Mouse (Mus musculus) v-Abl transformed pro-B cells (cell line): ENCODE measurements at regions not wholly inside any gene's neighbourhood (a gene's known extent, or its start where the extent isn't known, plus 50 kb on each side); places are given as distances from the start of the nearest gene placed in this dataset.

Experiments used
- in situ Hi-C, 2 experiments: fragments of 400-800 bp; cut with MboI; formaldehyde crosslinking; loops; one replicate each; pipeline ENCODE4 v1.15.1; 2025; ENCODE audit not compliant: unreplicated experiment in 2 of 2

DNA sequence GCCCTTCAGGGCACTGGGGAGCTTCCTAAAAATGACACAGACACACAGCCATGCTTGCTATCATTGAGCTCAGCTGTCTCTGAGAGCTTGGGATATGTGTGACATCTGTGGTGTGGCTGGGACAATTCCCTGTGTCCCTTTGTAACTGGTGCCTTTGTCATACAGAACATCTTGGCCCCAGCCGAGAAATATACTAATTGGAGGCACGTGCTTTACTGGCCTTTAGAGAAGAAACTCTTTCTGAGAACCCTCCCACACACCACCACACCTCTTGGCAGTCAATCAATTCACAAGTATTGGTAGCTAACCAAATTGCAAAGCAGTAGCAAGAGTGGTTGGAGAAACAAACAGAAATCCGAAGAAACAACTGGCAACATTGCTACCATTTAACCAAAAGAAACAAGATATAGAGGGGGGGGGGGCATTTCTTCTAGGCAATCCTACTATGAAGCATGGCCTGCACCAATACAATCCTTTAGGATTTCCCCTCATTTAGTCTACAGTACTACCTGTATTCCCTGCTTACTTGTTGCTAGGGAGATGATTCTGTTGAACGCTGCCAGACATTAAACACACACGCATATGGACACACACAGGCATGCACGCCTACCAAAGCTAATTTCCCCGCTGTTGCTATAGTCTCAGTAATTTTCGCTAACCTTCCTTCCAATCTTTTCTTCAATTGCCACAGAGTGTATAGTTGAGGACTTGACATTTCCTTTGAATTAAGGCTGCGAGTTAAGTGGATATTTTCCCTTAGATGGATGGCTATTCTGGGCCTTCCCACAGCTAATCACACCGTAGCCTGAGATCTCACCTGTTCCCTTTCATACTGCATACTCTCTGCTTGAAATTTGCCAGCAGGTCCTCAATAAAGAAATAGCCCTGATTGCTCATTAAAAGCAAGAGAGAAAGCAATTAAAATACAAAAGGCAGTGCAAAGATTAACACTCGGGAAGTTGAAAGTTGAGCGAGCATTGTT is 625.3 kb upstream of the Cdh5 start:
- in situ Hi-C loops = no loop called here

DNA sequence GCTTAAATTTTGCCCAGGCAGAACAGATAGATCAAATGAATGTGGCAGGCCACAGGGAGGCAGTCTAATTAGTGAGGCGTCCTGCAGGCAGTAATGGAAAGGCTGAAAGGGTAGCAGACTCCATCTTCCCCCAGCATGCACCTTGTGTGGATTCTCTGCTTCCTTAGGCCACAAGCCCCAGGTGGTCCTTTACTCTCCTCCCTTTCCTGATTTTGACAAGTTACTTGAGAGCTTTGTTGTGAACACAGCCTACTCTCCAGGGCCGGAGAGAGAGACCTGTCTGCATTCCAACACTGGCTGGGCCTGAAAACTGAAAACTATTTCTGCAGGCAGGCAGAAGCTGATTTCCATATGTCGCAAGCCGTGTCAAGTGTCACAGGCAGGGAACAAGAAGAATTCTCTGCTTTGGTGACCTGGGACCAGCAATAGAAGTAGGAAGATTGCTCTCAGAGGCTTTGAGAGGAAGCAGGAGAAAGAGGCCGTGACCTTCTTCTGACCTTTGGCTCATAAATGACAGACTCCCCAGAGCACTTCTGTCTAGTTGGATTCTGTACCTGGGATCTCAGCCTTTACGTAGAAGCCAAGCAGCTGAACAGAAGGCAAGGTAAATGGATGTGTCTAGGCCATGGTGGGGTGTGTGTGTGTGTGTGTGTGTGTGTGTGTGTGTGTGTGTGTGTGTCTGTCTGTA is 619.2 kb upstream of the Cdh5 start:
- in situ Hi-C loops = no loop called here

DNA sequence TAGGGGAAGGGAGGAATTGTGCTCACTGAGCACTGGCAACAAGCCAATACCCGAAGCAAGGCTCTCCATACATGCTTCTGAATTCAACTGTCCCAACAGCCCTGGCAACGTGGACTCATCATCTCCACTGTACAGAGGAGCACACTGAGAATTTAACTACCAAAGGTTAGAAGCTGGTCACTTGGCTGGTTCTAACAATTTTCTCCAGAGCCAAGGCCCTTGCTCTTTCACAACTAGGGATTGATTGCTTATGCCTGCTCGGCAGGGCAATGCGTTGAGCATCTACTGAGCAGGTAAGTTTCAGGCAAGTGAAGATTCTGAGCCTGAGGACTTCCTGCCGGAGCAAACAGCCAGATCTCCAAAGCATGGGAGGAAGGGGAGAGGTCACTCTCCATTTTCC is 616.0 kb upstream of the Cdh5 start:
- in situ Hi-C loops = no loop called here

DNA sequence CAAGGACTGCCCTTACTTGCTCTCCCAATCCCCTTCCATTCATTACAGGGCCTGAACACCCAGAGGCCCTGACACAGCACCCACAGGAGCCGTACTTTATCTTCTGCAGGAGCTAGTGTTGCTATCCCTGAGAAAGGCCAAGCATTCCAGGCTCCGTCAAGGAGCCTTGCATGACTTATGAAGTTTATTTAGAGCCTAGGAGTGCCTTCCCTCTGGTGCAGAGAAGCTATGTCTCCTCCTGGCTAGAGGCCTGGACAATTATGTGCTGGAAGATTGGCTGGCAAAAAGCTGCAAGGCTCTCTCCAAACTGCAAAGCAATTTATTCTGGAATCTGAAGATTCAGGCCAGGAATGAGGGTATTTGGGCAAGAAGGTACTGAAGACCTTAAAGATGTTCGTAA is 612.0 kb upstream of the Cdh5 start:
- in situ Hi-C loops = no loop called here

DNA sequence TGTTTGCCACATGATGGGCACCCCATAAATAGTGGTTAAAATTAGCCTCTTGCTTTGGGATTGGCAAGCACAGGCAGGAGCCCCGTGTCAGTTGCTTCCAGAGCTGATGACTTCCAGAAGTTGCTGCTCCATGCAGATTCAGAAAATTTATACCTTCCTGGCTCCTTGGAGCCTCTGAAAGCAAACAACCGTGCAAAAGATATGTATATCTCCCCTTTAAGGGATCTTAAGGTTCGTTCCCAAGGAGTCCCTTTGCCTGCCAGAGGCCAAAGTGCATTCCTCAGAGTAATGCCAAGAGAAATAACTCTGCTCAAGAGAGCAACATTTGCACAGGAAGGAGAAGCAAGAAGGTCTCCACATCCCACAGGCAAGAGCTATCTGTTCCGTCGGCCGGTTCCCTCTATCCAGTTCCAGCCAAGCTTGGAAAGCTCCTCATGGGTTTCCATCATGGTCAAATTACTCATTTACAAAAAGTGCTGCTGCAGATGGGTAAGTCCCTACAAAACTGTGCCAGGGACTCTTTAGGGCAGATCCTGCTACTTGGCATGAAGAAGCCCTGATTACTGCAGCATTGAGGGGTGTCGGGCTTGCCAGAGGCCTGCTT is 608.4 kb upstream of the Cdh5 start:
- in situ Hi-C loops = no loop called here

DNA sequence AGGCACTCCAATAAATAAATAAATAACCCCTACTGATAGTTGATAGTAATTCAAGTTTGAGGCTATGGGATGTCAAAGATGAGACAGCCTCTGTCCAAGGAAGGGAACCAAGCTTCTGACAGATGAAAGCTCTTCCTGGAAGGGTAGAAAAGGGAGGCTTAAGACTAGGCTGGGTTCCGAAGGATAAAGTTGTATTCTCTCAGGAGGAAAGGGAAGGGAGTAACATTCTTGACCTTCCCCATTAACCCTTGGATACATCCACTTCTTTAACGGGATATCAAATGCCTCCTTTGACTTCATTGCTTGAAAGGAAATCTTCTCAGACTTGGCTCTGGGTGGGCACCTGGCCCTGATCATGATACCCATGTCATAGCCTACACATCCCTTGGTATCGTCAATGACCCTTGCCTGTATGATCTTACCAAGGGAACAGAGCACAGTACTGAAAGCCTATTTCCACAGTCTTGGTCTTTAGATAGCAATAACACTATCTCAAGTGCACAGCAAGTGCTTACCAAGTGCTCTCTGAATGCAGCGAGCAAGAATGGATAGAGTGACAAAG is 607.4 kb upstream of the Cdh5 start:
- in situ Hi-C loops = no loop called here

DNA sequence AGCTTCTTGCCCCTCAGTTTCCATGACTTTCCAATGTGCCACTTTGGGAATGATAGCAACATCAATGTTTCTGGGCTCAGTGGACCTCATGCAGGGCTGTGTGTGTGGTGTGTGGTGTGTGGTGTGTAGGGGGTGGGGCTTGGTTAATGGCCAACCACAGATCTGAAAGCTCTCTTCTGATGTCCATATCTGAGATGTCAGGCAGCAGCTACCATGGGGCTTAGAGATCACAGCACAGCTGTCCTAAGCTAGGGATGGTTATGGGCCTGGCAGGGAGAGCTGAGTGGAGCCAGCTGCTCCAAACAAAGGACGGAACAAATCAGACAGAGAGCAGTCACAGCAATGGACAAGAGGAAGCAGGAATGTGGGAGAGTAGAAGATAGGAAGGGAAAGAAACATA is 606.8 kb upstream of the Cdh5 start:
- in situ Hi-C loops = no loop called here

DNA sequence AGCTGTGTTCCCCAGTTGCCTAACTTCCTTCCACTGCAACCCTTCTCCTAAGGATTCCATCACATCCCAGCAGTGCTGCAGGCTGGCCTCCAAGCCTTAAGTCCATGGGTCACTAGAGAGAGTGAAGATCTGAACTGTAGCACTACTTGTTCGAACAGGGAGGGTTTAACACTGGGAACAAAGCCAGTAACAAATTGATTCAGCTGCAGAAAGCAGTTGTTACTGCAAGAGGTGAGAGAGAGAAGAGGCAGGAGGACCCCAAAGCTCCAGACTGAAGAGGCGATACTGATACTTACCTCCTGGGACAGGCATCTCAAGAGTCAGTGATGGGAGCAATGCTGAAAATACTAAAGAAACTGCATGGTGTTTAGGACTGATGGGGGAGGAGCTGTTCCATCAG is 600.1 kb upstream of the Cdh5 start:
- in situ Hi-C loops = no loop called here

DNA sequence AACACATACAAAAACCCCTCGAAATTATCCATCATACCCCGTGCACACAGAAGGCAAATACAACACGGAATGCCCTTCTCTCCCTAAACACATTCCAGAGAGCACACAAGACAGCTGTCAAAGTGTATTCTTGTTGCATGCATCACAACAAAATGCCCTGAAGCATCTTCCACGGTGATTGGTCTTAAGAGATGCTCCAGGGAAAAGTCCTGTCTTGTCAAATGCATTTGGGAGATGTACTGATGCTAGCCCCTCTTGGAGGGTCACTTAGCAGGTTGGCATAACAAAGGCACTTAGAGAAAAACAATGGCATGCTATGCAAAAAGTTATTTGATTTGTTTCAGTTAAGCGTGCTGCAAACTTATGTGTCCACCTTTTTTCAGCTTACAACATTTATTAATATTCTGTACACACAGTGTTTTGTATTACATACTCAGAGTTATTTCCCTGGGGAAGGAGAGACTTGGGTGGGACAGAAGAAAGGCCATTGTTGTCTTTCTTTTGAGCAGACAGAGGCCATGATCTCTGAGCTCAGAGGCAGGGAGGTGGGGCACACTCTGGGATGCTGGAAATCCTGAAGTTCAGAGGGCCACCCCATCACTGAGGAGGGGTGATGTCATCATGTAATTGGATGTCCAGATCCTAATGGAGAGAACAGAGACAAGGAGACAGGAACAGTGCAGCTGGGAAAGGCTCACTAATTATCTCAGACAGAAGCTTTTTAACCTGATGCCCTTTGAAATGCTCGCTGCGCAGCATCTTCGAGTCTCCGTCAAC is 598.2 kb upstream of the Cdh5 start:
- in situ Hi-C loops = no loop called here

DNA sequence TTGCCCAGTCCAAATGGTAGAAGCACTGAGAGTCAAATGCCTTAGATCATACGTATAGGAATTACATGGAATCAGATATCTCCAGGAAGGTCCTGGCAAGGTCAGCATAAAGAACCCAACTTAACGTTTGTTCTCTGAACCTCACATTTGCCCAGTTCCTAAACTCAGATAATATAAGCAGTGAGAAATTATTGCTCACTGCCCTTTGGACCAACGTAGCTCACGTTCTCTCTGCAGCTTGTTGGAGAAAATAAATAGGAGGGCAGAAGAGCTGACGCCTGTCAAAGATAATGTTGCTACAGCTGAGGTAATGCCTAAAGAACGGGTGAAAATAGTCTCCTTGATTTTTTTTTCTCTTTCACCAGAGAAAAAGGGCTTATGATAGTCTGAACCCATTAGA is 595.1 kb upstream of the Cdh5 start:
- in situ Hi-C loops = no loop called here

DNA sequence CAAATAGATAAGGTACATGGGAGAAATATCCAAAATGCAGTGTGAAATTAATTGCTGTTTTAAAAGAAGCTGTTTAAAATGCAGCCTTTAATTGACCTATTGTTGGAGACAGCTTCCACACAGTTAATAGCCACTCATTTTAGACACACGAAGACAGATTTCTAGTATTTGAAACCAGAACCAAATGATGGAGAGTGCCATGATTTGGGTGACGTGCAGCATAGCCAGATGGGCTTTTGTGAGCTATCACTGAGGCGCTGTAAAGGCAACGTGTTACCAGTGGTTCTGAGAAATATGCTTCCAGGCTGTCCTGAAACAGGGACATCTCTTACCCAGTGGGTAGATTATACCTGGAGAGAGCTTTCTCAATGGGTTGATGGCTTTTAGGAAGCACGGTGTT is 594.4 kb upstream of the Cdh5 start:
- in situ Hi-C loops = no loop called here

DNA sequence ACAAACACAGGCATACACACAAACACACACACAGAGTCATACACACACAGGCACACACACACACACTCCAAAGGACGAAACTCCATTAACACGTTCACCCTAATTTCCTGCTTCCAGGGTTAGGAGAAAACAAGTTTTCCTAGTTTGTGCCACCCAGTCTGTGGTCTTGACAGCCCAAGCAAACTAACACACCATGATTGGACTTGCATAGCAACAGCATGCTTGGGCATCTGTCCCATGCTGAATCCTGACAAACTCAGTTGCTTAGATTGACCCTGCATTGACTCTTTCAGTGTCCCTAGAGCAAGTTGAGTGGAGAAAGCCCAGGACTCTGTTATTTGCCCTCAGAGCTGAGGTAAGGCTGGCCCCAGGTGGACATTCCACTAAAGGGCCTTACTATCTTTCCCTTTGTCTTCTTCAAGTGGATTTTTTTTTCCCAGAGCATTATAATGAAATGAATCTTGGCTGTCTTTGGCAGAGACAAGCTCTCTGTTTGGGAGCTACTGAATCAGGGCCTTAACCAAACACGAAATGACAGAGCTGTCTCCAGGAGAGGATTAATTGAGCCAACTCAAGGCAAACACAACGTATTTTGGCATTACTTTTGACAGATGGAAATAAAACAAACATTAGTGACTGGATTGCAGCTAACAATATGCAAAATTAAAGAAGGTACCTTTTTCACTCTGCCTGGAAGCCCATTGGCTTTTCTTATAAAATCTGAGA is 581.1 kb upstream of the Cdh5 start:
- in situ Hi-C loops = no loop called here

DNA sequence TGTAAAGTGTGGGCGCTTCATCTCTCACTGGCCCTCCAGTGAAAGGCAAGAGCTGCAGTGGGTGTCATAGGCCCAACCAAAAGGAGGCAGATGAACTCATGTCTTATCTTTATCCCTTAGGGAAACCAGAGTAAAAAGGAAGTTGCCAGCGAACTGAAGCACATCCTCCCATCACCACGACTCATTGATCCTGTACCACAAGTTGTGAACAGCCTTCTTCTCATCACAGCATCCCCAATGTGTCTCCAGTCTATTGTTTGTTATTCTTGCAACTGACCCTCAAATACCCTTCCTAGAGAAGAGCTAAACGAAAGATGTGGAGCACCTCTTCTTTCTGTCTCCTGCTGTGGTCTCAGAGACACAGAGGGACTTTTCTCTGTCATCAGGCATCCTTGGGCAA is 570.5 kb upstream of the Cdh5 start:
- in situ Hi-C loops = no loop called here

DNA sequence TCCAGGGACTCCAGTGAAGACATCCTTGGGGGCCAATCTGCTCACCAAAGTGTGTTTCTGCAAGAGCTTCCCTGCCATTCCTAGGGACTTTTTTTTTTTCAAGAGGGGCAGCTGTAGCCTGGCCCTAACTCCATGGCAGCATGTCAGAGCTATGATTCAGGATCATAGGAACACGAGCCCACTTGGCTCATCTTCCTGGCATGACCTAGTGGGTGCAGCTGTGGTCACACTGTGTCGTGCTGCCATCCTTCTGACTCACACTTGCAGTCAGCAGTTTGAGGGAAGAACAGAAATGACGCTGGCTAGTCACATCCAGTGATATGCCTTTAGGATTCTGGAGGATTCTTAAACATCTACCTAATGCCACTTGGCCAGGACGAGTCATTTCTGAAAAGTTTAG is 566.5 kb upstream of the Cdh5 start:
- in situ Hi-C loops = no loop called here

DNA sequence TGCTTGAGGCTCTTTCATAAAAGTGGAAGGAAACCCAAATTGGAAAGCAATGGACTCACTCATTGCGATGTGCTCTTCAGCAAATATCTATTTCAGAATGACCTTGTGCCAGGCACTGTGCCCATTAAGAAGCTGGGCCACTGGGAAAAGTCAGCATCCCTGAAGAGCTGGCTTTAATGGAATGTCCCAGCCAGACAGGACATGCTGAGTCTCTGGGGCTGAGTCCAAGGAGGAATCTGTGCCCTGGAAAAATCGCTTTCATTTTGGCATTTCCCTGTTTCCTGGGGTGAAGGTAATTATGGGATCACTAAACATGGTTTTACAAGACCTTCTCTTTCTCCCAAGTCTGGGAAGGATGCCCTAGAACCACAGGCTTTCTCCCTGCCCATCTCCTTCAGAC is 564.6 kb upstream of the Cdh5 start:
- in situ Hi-C loops = no loop called here

DNA sequence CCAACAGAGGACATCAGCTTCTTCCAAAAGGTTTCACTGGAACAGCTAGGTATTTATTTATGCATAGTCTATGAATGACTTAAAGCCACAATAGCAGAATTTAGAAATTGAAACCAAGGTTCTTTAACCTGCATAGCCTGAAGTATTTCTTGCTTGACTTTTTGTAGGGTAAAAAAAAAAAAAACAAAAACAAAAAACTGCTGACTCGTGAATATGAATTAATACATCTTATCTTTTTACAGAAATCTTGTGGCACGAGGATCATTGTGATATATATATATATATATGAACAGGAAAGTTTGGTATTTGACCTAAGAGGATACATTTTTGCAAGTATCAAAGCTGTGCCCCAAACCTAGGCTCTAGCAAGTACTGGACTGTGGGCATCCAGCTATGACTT is 559.5 kb upstream of the Cdh5 start:
- in situ Hi-C loops = no loop called here

DNA sequence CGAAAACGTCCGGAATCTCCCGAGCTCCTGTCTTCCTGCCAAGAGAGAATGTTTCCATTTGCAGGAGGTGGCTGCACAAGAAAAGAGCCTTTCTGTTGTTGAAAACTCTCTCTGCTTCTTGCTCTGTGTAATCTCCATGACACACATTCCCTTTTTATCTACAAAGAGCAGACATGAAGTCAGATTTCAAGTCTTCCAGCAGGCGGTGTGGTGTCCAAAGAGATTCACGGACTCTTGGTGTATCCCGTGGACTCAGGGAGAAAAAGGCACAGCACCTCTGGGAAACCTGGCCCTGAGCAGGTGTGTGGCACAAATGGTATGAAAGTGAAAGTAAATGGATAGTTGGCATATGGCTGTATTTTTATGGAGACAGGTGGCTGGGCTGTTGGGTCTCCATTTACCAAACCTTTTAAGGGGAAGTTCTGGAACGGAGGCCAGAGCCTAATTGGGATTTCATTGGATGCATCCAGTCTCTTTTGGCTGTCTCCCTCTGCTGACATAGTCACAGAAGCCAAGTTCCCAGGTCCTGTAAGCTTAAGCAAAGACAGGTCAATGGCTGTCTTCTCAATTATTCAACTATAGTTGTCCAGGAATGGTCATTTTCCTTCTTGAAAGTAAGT is 549.4 kb upstream of the Cdh5 start:
- in situ Hi-C loops = no loop called here

DNA sequence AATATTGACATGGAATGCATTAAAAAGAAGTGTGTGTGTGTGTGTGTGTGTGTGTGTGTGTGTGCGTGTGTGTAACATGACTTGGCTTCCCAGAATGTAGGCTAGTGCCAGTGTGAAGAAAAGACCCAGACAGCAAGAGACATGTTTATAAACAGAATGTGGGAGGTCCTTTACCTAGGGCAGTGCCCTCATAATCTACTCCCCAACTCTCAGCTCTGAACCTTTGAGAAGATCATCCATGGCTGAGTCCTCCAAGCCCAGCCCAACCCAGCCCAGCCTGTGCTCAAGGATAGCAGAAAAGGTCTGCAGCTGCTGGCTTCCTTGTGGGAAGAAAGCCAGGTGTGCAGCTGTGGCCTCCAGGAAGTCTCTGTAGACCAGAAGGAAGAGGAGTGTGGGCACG is 539.8 kb upstream of the Cdh5 start:
- in situ Hi-C loops = no loop called here

DNA sequence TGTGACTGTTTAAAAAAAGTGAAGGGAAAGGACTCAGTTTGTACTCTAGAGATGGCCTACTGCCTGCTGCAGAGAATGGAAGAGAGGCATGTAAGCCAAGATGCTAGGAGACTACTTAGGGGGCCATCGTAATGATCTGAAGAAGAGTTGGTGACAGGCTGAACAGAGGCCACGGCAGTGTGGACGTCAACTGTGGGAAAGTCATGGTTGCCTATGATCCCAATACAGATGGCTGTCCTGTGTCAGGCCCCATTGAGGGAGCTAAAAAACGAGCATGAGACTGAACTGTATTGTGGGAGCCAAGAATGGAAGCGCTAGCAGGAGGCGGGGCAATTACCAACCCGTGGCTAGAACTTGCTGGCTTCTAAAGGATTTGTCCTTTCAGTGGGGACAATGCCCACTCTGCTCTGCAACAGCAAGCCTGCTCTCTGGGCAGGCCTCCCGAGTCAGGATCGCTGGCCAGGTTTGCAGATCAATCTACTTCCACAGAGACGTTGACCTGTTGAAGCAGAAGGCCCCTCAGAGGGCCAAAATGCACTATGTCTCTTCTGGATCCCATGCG is 530.5 kb upstream of the Cdh5 start:
- in situ Hi-C loops = no loop called here
